Mouse (Mus musculus) embryonic facial prominence, embryonic 13.5 days (tissue): Measurements from ENCODE around the gene Sfmbt2. TPM values are rescaled to one million over a fixed set of nuclear protein-coding genes. Genes with fewer than 3 reads are reported as not detected.

Experiments
- ATAC-seq: fragments of 200-750 bp; cut with Nextera tagmentation; 2 replicates; pipeline ENCODE4 v1.8.0; 2017; ENCODE audit warnings: low read depth; ENCODE audit not compliant: insufficient number of reproducible peaks, insufficient read depth, low FRiP score, low TSS enrichment
- H3K27ac ChIP-seq: fragments of 300-500 bp; sonication (generic); 2 replicates; pipeline ENCODE4 v1.5.1; 2015; ENCODE audit warnings: moderate library complexity, mild to moderate bottlenecking, inconsistent platforms
- H3K27me3 ChIP-seq: fragments of 300-500 bp; sonication (generic); 2 replicates; pipeline ENCODE4 v1.6.1; 2015; ENCODE audit warnings: mild to moderate bottlenecking, inconsistent platforms
- H3K36me3 ChIP-seq: fragments of 300-500 bp; sonication (generic); 2 replicates; pipeline ENCODE4 v1.6.1; 2015; ENCODE audit warnings: mild to moderate bottlenecking, inconsistent platforms
- H3K4me1 ChIP-seq: fragments of 300-500 bp; sonication (generic); 2 replicates; pipeline ENCODE4 v1.6.1; 2015; ENCODE audit warnings: inconsistent platforms
- H3K4me2 ChIP-seq: fragments of 300-500 bp; sonication (generic); 2 replicates; pipeline ENCODE4 v1.6.1; 2015; ENCODE audit warnings: moderate library complexity, mild to moderate bottlenecking, inconsistent platforms
- H3K4me3 ChIP-seq: fragments of 300-500 bp; sonication (generic); 2 replicates; pipeline ENCODE4 v1.5.1; 2015; ENCODE audit warnings: mild to moderate bottlenecking, inconsistent platforms
- H3K9ac ChIP-seq: fragments of 300-500 bp; sonication (generic); 2 replicates; pipeline ENCODE4 v1.6.1; 2015; ENCODE audit warnings: mild to moderate bottlenecking, inconsistent platforms
- H3K9me3 ChIP-seq: fragments of 300-500 bp; sonication (generic); 2 replicates; pipeline ENCODE4 v1.6.1; 2016; ENCODE audit warnings: inconsistent platforms
- WGBS: fragments of 180-500 bp; shearing (Covaris S2); methylation state at CpG from one replicate; pipeline ENCODE4 v1.1.7; 2015; ENCODE audit warnings: mixed read lengths; 5-methylcytosine and 5-hydroxymethylcytosine counted together
- polyA plus RNA-seq: library from polyadenylated mRNA; unstranded; fragments of >200 nt; fragmentation: Nextera tagmentation; extraction: Ambion mirVana; gene quantifications from 2 replicates; pipeline ENCODE4 v1.2.1, GENCODE M21; 2015

The Sfmbt2 gene
- polyA plus RNA-seq, 1 experiment from 2014 or later = 4.8 TPM

DNA sequence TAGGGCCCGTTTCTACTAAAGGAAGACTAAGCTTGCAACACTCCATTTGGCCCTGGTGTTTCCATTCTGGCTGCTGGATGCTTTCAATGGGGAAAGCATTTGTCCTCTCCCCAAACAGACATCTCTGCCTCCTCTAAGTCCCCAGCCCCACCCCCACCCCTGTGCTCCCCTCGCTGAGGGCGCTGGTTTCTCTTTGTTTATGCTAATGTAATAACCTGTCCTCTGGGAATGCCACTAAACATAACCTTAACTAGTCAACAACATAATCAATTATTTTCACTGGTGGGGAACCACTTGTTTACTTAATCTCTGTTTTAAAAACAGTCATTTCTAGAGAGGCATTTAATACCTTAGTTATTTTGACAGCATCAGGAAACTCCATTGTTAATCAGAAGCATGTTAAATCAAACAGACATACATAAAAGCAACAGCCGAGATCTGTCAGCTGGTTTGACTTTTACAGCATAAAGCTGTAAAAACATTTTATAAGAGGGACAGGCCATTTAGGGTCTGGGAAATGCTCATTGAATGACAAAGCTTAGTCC, 20.0 kb upstream of the Sfmbt2 start:
- Histone ChIP-seq H3K27ac (no peak overlapping the region), H3K9me3 (no peaks in the 10 kb centered on the region), H3K9ac (no peak overlapping the region), H3K27me3 (0 out of 2 replicates have a peak, but pooled peaks cover 3% of the 10 kb centered on the region), H3K4me2 (no peak overlapping the region), H3K4me1 (no peaks in the 10 kb centered on the region), H3K36me3 (no peaks in the 10 kb centered on the region), H3K4me3 (no peak overlapping the region)
- 22% methylated on average over 4 of the region's 4 CpGs for WGBS
- no peak for ATAC-seq

DNA sequence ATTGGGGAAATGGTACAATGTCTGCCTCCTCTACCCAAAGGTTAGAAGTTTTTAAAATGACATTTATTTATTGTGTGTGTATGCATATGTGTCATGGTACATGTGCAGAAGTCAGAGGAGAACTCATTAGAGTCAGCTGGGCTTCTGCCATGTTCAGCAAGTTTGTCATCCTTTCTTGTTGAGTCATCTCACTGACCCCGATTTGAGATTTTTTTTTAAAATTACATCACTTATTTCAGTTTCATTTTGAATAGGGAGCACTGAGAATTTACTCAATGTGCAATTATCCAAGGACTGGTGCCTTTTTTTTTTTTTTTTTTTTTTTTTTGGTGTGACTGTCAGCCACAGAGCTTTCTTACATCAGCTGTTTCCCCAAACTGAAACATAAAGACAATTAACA, 19.2 kb upstream of the Sfmbt2 start:
- no peak overlapping the region for H3K4me3 ChIP-seq
- no peak overlapping the region for H3K4me2 ChIP-seq
- H3K36me3 ChIP-seq = no peaks in the 10 kb centered on the region
- H3K9ac ChIP-seq = no peak overlapping the region
- H3K9me3 ChIP-seq = no peaks in the 10 kb centered on the region
- 77% methylated on average over 1 of the region's 1 CpGs for WGBS
- ATAC-seq = no peak
- H3K27me3 ChIP-seq = 0 out of 2 replicates have a peak, but pooled peaks cover 3% of the 10 kb centered on the region
- H3K27ac ChIP-seq = no peak overlapping the region
- no peaks in the 10 kb centered on the region for H3K4me1 ChIP-seq

DNA sequence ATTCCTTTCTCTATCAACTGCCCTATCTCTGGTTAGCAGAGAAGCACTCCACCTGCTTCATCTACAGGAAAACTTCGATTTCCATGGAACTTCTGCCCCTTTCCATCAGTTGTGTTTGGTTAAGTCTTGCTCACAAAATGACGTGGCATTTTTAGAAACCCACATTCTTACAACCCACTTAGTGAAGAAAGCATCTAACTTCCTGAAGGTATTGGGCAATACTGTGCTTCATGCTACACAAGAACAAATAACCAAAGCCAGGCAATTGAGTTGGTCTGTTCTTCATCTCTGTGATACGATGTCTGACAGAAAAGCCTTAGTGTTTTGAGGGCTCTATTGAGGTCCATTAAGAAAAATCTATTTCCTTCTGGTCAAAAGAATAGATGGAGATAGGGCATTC, 17.4 kb upstream of the Sfmbt2 start:
- no peaks in the 10 kb centered on the region for H3K4me1 ChIP-seq
- 78% methylated on average over 3 of the region's 3 CpGs for WGBS
- no peak overlapping the region for H3K4me3 ChIP-seq
- H3K36me3 ChIP-seq = no peaks in the 10 kb centered on the region
- no peaks in the 10 kb centered on the region for H3K9me3 ChIP-seq
- no peak overlapping the region for H3K27ac ChIP-seq
- H3K9ac ChIP-seq = no peak overlapping the region
- no peak for ATAC-seq
- no peak overlapping the region for H3K4me2 ChIP-seq
- H3K27me3 ChIP-seq = 0 out of 2 replicates have a peak, but pooled peaks cover 3% of the 10 kb centered on the region

GRCm38 (mm10) chr2:10353889-10354288, 16.4 kb upstream of the Sfmbt2 start:
- H3K4me3 ChIP-seq = no peak overlapping the region
- WGBS = 59% methylated on average over 4 of the region's 4 CpGs
- no peaks in the 10 kb centered on the region for H3K36me3 ChIP-seq
- no peak overlapping the region for H3K9ac ChIP-seq
- no peaks in the 10 kb centered on the region for H3K9me3 ChIP-seq
- ATAC-seq = no peak
- no peak overlapping the region for H3K27ac ChIP-seq
- H3K27me3 ChIP-seq = 0 out of 2 replicates have a peak, but pooled peaks cover 3% of the 10 kb centered on the region
- no peaks in the 10 kb centered on the region for H3K4me1 ChIP-seq
- H3K4me2 ChIP-seq = no peak overlapping the region

DNA sequence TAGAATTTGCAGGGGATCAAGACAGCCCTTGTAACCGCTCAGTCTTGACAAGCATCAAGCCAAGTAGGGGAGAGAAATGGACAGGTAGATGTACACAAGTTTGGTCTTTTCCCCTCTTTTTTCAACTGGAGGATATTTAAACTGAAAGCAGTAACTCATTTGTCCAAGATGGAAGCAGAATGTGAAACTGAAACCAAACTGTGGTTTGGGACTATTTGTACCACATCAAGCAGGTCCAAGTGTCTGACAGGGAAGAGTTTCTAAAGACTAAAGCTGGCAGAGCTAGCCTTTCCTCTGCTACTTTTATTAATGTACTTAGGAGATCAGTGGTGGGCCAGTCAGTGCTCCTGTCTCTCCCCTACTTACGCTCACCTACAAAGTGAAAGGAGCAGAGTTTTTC, 10.4 kb upstream of the Sfmbt2 start:
- WGBS = 83% methylated on average over 2 of the region's 2 CpGs
- no peak overlapping the region for H3K27ac ChIP-seq
- H3K36me3 ChIP-seq = no peaks in the 10 kb centered on the region
- no peaks in the 10 kb centered on the region for H3K4me1 ChIP-seq
- no peak for ATAC-seq
- no peaks in the 10 kb centered on the region for H3K9me3 ChIP-seq
- no peak overlapping the region for H3K9ac ChIP-seq
- peaks cover 27% of the 10 kb centered on the region for H3K27me3 ChIP-seq
- H3K4me2 ChIP-seq = no peak overlapping the region
- H3K4me3 ChIP-seq = no peak overlapping the region

DNA sequence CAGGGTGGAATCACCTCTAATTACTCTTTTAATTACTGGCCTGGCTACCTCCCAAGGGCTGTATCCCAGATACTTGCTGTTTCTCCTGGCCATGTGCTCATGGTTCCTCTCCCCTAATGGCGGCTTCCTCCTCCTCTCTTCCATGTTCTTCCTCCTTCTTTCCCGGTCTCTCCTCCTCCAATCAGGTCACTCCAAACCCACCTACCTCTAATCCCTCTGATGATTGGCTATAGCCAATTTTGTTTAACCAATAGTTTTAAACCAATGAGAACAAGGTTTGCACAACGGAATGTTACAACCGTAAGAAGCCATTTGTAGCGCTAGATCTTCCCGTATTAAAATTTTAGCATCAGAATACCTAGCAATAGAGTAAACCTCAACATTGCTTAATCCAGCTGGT, 5.2 kb upstream of the Sfmbt2 start:
- 96% methylated on average over 6 of the region's 6 CpGs for WGBS
- Histone ChIP-seq H3K4me1 (no peaks in the 10 kb centered on the region), H3K4me3 (no peak overlapping the region), H3K9ac (no peak overlapping the region), H3K36me3 (no peaks in the 10 kb centered on the region), H3K27ac (no peak overlapping the region), H3K4me2 (no peak overlapping the region), H3K27me3 (peaks cover 67% of the 10 kb centered on the region), H3K9me3 (no peaks in the 10 kb centered on the region)
- ATAC-seq = no peak

DNA sequence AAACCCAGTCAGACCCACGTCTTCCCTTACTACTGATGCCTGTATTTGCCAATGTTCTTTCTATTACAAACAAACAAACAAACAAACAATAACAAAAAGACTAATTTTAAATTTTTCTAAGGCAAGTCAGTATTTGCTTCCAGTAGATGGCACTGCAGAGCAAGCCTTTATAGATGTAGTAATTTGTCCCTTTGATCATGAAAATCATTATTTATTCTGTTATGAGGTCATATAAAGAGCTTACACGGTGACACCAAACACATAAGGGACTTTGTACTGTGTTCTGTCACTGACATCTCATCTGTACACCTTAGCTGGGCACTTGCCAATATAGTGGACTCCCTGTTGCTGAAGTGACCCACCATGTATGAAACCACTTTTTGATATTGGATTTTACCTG, 4.0 kb upstream of the Sfmbt2 start:
- no peak for ATAC-seq
- Histone ChIP-seq H3K4me1 (peaks cover under 1% of the 10 kb centered on the region; the same call in 1 of the 2 replicates), H3K36me3 (no peaks in the 10 kb centered on the region), H3K27me3 (peaks cover 76% of the 10 kb centered on the region), H3K9ac (no peak overlapping the region), H3K9me3 (no peaks in the 10 kb centered on the region), H3K27ac (no peak overlapping the region), H3K4me2 (no peak overlapping the region), H3K4me3 (no peak overlapping the region)
- WGBS = 17% methylated on average over 2 of the region's 2 CpGs

DNA sequence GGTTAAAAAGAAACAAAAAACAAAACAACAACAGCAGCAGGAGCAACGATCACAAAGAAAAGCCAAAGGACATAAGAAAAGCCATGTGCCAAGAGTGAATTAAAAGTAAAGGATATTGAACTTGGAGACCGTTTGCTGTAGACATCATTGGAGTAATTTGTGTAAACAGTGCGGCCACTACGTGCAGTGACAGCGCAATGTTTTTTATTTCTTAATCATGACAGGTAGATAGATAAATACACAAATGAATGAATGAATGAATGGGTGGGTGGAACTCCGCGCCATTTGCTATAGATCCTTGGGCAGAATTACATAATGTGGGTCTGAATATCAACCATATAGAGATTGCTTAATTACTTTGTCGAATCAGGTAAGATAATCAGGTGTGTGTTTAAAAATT, 634 bp upstream of the Sfmbt2 start:
- Histone ChIP-seq H3K36me3 (no peaks in the 10 kb centered on the region), H3K4me2 (no peak overlapping the region), H3K9ac (no peak overlapping the region), H3K4me1 (peaks cover 15% of the 10 kb centered on the region), H3K4me3 (no peak overlapping the region), H3K27ac (no peak overlapping the region), H3K9me3 (no peaks in the 10 kb centered on the region), H3K27me3 (peaks cover 76% of the 10 kb centered on the region)
- ATAC-seq = no peak
- 2% methylated on average over 8 of the region's 8 CpGs for WGBS

GRCm38 (mm10) chr2:10370687-10371458, 563 bp downstream of the Sfmbt2 start:
- whole genome bisulfite sequencing = 1% methylated on average over 26 of the region's 26 CpGs

GRCm38 (mm10) chr2:10371459-10371817, 1.1 kb downstream of the Sfmbt2 start:
- under 1% methylated on average over 16 of the region's 16 CpGs for WGBS
- H3K4me3 ChIP-seq = peak overlapping the region; percentile 61; the same call in 1 of the 2 replicates

More at GRCm38 (mm10) chr2:10370687-10371458, 563 bp downstream of the Sfmbt2 start:
- peaks cover 79% of the 10 kb centered on the region for H3K27me3 ChIP-seq
- no peak overlapping the region for H3K27ac ChIP-seq
- H3K9me3 ChIP-seq = no peaks in the 10 kb centered on the region
- peak overlapping the region; percentile 3; the same call in 1 of the 2 replicates for H3K4me3 ChIP-seq
- peaks cover 22% of the 10 kb centered on the region for H3K4me1 ChIP-seq
- H3K4me2 ChIP-seq = peak overlapping the region; percentile 96; the same call in 1 of the 2 replicates
- no peaks in the 10 kb centered on the region for H3K36me3 ChIP-seq
- no peak overlapping the region for H3K9ac ChIP-seq
- ATAC-seq = no peak

DNA sequence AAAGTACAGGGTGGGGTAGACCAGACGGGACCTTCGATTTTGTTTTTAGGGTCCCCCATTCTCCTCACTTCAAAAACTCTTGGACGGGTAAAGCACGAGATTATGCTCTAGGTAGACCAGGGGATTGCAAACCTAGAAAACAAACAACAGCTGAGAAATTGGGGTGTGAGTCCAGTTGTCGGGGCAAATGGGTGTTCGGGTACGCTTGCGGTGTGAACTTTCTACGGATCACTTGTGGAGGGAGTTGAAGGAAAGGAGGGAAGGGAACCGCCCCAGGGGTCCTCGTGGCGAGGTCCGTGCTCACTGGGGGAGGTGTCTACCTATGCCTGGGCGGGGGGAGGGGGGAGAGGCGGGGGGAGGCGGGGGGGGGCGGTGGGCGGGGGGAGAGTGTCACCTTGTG, 1.6 kb downstream of the Sfmbt2 start:
- no peak overlapping the region for H3K9ac ChIP-seq
- H3K27ac ChIP-seq = no peak overlapping the region
- WGBS = 0% methylated on average over 10 of the region's 18 CpGs
- no peaks in the 10 kb centered on the region for H3K36me3 ChIP-seq
- H3K4me1 ChIP-seq = peaks cover 22% of the 10 kb centered on the region
- ATAC-seq = no peak
- peak overlapping the region; percentile 96 for H3K4me2 ChIP-seq
- H3K27me3 ChIP-seq = peaks cover 81% of the 10 kb centered on the region
- peak overlapping the region; percentile 61 for H3K4me3 ChIP-seq
- H3K9me3 ChIP-seq = no peaks in the 10 kb centered on the region

More at GRCm38 (mm10) chr2:10371459-10371817, 1.1 kb downstream of the Sfmbt2 start:
- Histone ChIP-seq H3K27me3 (peaks cover 83% of the 10 kb centered on the region), H3K4me2 (peak overlapping the region; percentile 96; the same call in 1 of the 2 replicates), H3K27ac (no peak overlapping the region), H3K4me1 (peaks cover 22% of the 10 kb centered on the region), H3K9me3 (no peaks in the 10 kb centered on the region), H3K9ac (no peak overlapping the region), H3K36me3 (no peaks in the 10 kb centered on the region)
- no peak for ATAC-seq

GRCm38 (mm10) chr2:10372321-10372723, 2.0 kb downstream of the Sfmbt2 start:
- Histone ChIP-seq H3K4me3 (peak overlapping the region; percentile 61), H3K4me2 (peak overlapping the region; percentile 96), H3K27me3 (peaks cover 77% of the 10 kb centered on the region), H3K9me3 (no peaks in the 10 kb centered on the region), H3K9ac (peak overlapping the region; percentile 70), H3K4me1 (peaks cover 22% of the 10 kb centered on the region), H3K36me3 (no peaks in the 10 kb centered on the region), H3K27ac (no peak overlapping the region)
- ATAC-seq = peak; percentile 74
- WGBS = under 1% methylated on average over 31 of the region's 31 CpGs
